Mouse (Mus musculus): Measurements from ENCODE around the gene Mettl3. TPM values are rescaled to one million over a fixed set of nuclear protein-coding genes. Genes with fewer than 3 reads are reported as not detected.

The Mettl3 gene
- total RNA-seq, 2 experiments from 2014 or later: 39.2 to 43.1 TPM

GRCm38 (mm10) chr14:52295558-52296264 is 9.2 kb downstream of the Mettl3 start:
- DNase-seq (ENCODE audit: low spot score in 2 of 2): no peak

- DNase-seq (ENCODE audit: low spot score in 2 of 2): no peak
Observed at GRCm38 (mm10) chr14:52284191-52284590, 20.7 kb downstream of the Mettl3 start.

DNA sequence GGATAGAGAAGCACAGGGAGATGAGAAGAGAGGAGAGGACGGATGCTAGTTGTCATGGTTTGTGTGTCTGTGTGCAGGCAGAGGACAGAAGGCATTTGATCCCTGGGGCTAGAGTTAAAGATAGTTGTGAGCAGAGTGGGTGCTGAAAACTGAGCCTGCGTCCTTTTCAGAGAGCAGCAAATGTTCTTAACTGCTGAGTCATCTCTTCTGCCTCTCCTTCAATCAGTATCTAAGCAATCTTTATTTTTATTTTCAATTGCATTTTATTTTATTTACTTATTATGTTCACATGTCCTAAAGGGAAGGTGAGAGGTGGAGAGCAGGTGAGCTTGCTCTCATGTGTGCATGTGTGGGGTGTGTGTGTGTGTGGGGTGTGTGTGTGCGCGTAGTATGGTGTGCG is 21.3 kb downstream of the Mettl3 start:
- no peak for DNase-seq (ENCODE audit: low spot score in 2 of 2)

GRCm38 (mm10) chr14:52279747-52280120 is 25.2 kb downstream of the Mettl3 start:
- DNase-seq (ENCODE audit: low spot score in 2 of 2): no peak

DNA sequence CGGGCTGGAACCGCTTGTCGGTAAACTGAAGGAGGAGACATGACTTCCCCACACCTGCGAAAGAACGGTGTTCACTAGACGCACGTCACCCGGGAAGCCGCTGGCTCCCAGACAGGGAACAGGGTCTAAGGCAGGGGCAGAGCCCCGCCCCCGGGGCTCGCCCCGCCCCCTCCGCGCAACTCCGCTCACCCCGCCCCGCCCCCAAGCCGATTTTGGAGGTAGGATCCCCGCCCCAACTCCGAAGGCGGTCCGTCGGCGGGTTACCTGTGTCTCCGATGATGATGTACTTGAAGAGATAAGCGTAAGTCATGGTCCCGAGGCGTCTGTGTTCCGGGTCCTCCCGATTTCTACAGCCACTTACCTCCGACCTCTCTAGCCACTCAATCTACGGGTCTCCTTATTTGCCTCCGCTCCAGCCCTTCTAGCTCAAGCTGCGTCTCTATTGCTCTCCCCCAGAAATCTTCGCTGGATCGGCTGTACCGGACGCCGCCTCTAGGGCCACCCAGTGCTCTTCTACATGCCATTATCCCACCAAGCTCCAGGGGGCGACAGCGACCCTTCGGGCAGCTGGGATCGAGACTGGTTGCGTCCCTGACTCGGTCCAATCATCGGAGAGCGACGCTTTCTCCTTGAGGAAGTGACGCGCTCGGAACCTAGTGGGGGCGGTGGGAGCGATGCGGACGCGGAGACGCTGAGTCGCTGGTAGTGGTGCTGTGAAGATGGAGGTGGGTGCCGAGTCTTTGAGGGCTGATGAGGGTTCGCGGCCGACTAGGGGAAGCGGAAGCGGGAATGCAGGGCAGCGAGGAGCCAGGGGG is 25.8 kb downstream of the Mettl3 start, which contains the start of the genes Tox4 and Rab2b:
TSS of gene Tox4 (plus strand) at position 215 of the 815 bp plus-strand sequence.
TSS of gene Rab2b (minus strand) at position 614 of the 815 bp plus-strand sequence.
- peak; percentile 99 to 100 for DNase-seq (ENCODE audit: low spot score in 2 of 2)

GRCm38 (mm10) chr14:52277210-52277609 is 27.7 kb downstream of the Mettl3 start:
- no peak for DNase-seq (ENCODE audit: low spot score in 2 of 2)

- DNase-seq (ENCODE audit: low spot score in 2 of 2): no peak
Observed at GRCm38 (mm10) chr14:52272781-52273180, 32.1 kb downstream of the Mettl3 start.

- DNase-seq (ENCODE audit: low spot score in 2 of 2): peak; percentile 98 to 99
Observed at GRCm38 (mm10) chr14:52257484-52258213, 47.3 kb downstream of the Mettl3 start, which contains the start of gene Chd8. Chd8 (minus strand) TSS chr14:52257780.

DNA sequence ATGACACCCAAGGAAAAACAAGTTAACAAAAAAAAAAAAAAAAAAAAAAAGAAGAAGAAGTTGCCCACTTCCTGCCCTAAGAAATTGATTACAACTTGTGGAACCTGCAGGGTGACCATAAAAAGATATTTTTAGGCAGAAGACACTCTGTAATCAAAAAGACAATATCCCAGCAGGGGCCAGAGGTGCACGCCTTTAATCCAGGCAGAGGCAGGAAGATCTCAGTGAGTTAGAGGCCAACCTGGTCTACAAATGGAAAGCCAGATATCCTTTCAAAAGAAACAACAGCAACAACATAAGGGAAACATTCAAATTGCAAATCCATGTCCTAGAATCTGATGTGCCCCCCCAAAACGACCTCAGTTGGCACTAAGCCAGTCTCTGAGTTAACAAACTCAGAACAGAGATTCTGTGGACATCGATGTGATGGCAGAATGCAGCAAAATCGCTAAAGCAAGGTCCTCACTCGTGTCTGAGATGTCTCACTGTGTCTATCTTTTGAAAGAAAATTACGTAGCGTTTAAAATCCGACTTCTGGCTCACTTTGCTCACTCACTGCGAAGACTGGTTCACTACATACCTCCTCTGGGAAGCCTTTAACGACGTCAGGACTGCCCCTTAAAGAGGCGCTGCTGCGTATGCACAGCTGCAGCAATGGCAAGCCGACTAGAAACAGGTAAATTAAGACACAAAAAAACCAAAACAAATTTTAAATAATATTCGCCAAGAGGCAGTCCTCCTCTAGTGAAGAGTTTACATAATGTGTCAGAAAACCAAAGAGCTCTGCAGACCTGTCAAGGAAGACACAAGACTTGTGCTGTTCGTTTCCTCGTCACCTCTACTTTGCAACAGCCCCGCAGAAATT is 48.4 kb downstream of the Mettl3 start:
- DNase-seq (ENCODE audit: low spot score in 2 of 2): peak; percentile 16 to 19

DNA sequence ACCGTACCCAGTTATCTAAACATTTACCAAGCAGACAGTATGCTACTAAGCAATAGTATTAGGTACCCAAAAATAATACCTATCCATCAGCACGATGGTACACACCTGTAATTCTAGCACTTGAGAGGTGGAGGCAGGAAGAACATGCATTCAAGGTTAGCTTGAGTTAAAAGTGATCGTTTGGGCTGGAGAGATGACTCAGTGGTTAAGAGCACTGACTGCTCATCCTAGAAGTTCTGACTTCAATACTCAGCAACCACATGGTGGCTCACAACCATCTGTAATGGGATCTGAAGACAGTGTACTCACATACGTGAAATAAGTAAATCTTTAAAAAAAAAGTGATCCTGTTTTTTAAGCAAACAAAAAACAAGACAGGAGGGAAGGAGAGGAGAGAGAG is 58.8 kb downstream of the Mettl3 start:
- no peak for DNase-seq (ENCODE audit: low spot score in 2 of 2)

Other genes with a start within 250 kb of the Mettl3 start
- gene Hnrnpc, start 201.1 kb downstream of the Mettl3 start, total RNA-seq (2021): 100 to 1,000 TPM; 255 to 280 TPM
- 1 to 10 TPM; 1.2 to 1.9 TPM for gene Rpgrip1, start 194.4 kb downstream of the Mettl3 start, total RNA-seq (2021)
- gene Supt16, start 107.7 kb downstream of the Mettl3 start, total RNA-seq (2021): 10 to 100 TPM; 50.6 to 54.8 TPM
- gene Chd8, start 47.3 kb downstream of the Mettl3 start, total RNA-seq (2021): 100 to 1,000 TPM; 109 to 117 TPM
- 10 to 100 TPM; 58.4 to 67.1 TPM for gene Tox4, start 26.0 kb downstream of the Mettl3 start, total RNA-seq (2021)
- gene Rab2b, start 25.6 kb downstream of the Mettl3 start, total RNA-seq (2021): 10 to 100 TPM; 35.0 to 37.3 TPM
- 10 to 100 TPM; 45.0 to 48.4 TPM for gene Sall2, start 23.6 kb upstream of the Mettl3 start, total RNA-seq (2021)
- gene Olfr1513, start 51.3 kb upstream of the Mettl3 start, total RNA-seq (2021): not detected
- not detected for gene Olfr1512, start 74.0 kb upstream of the Mettl3 start, total RNA-seq (2021)
- gene Olfr1511, start 92.3 kb upstream of the Mettl3 start, total RNA-seq (2021): not detected
- gene Olfr1510, start 109.2 kb upstream of the Mettl3 start, total RNA-seq (2021): not detected
- gene Olfr1509, start 137.9 kb upstream of the Mettl3 start, total RNA-seq (2021): not detected
- not detected for gene Olfr1508, start 162.4 kb upstream of the Mettl3 start, total RNA-seq (2021)
- gene Olfr1507, start 190.6 kb upstream of the Mettl3 start, total RNA-seq (2021): under 1 TPM in 1 of 2 experiments, not detected in 1; 0.45 TPM

Measured in layer of hippocampus, adult 18-20 months (tissue).